Mouse (Mus musculus): ENCODE data around the gene Pknox2. TPM values are rescaled to one million over a fixed set of nuclear protein-coding genes. Genes with fewer than 3 reads are reported as not detected.
A peak's percentile ranks its signal among the peaks of the same experiment; 100 is the strongest.

The Pknox2 gene
- total RNA-seq, 2 experiments from 2014 or later, result 76.7 to 78.9 TPM

- no peak for DNase-seq (ENCODE audit: low spot score in 2 of 2)
- intact Hi-C loops (cut with DNase I), result no loop called here
These were observed 214.0 kb downstream of the Pknox2 start for GRCm38 (mm10) chr9:36932950-36933812.

- intact Hi-C loops (cut with DNase I), result no loop called here
- no peak for DNase-seq (ENCODE audit: low spot score in 2 of 2)
These were observed 215.6 kb downstream of the Pknox2 start for GRCm38 (mm10) chr9:36931657-36932056.

GRCm38 (mm10) chr9:36923753-36924152 lies 223.5 kb downstream of the Pknox2 start:
- intact Hi-C loops (cut with DNase I), result no loop called here

GRCm38 (mm10) chr9:36921718-36922415 lies 225.3 kb downstream of the Pknox2 start:
- no peak for DNase-seq (ENCODE audit: low spot score in 2 of 2)
- intact Hi-C loops (cut with DNase I), result no loop called here

More at GRCm38 (mm10) chr9:36923753-36924152, 223.5 kb downstream of the Pknox2 start:
- DNase-seq (ENCODE audit: low spot score in 2 of 2), result no peak

- DNase-seq (ENCODE audit: low spot score in 2 of 2), result no peak
- intact Hi-C loops (cut with DNase I), result loop anchor here (5.0 kb wide), 1 partner anchor 228 kb away; the partner anchor contains the start of gene Pknox2
These were observed 227.7 kb downstream of the Pknox2 start for GRCm38 (mm10) chr9:36919472-36919871.

- intact Hi-C loops (cut with DNase I), result loop anchor here (5.0 kb wide), 1 partner anchor 229 kb away; the partner anchor contains the start of gene Pknox2
- DNase-seq (ENCODE audit: low spot score in 2 of 2), result no peak
These were observed 228.6 kb downstream of the Pknox2 start for GRCm38 (mm10) chr9:36918582-36918981.

- intact Hi-C loops (cut with DNase I), result loop anchor here (2.0 to 5.0 kb wide), 2 partner anchors 52 to 230 kb away; partner anchors contain the start of gene Pknox2
- DNase-seq (ENCODE audit: low spot score in 2 of 2), result no peak
These were observed 230.3 kb downstream of the Pknox2 start for GRCm38 (mm10) chr9:36916915-36917314.

GRCm38 (mm10) chr9:36916362-36916761 lies 230.8 kb downstream of the Pknox2 start:
- intact Hi-C loops (cut with DNase I), result loop anchor here (2.0 to 5.0 kb wide), 2 partner anchors 52 to 231 kb away; partner anchors contain the start of gene Pknox2
- peak; percentile 88 to 94 for DNase-seq (ENCODE audit: low spot score in 2 of 2)

GRCm38 (mm10) chr9:36905452-36905851 lies 241.8 kb downstream of the Pknox2 start:
- intact Hi-C loops (cut with DNase I), result no loop called here
- no peak for DNase-seq (ENCODE audit: low spot score in 2 of 2)

GRCm38 (mm10) chr9:36900464-36900863 lies 246.7 kb downstream of the Pknox2 start:
- DNase-seq (ENCODE audit: low spot score in 2 of 2), result peak in 1 of 2 experiments; percentile 83
- intact Hi-C loops (cut with DNase I), result loop anchor here (1.0 kb wide), 1 partner anchor 44 kb away; no protein-coding TSS in a partner anchor

- intact Hi-C loops (cut with DNase I), result loop anchor here (5.0 kb wide), 2 partner anchors 249 to 314 kb away; partner anchors contain the start of gene Pknox2
- DNase-seq (ENCODE audit: low spot score in 2 of 2), result peak in 1 of 2 experiments; percentile 80
These were observed 248.6 kb downstream of the Pknox2 start for GRCm38 (mm10) chr9:36898560-36898959.

GRCm38 (mm10) chr9:36895009-36895693 lies 252.1 kb downstream of the Pknox2 start:
- peak; percentile 77 to 85 for DNase-seq (ENCODE audit: low spot score in 2 of 2)
- intact Hi-C loops (cut with DNase I), result loop anchor here (2.0 to 5.0 kb wide), 3 partner anchors 74 to 317 kb away; partner anchors contain the start of gene Pknox2

- no peak for DNase-seq (ENCODE audit: low spot score in 2 of 2)
- intact Hi-C loops (cut with DNase I), result loop anchor here (1.0 to 5.0 kb wide), 3 partner anchors 75 to 433 kb away; no protein-coding TSS in a partner anchor
These were observed 253.0 kb downstream of the Pknox2 start for GRCm38 (mm10) chr9:36894242-36894641.

- intact Hi-C loops (cut with DNase I), result loop anchor here (5.0 kb wide), 1 partner anchor 434 kb away; no protein-coding TSS in a partner anchor
These were observed 253.7 kb downstream of the Pknox2 start for GRCm38 (mm10) chr9:36893413-36893990.

GRCm38 (mm10) chr9:36890552-36890951 lies 256.7 kb downstream of the Pknox2 start:
- DNase-seq (ENCODE audit: low spot score in 2 of 2), result peak; percentile 51 to 60
- intact Hi-C loops (cut with DNase I), result loop anchor here (5.0 kb wide), 1 partner anchor 437 kb away; no protein-coding TSS in a partner anchor

More at GRCm38 (mm10) chr9:36893413-36893990, 253.7 kb downstream of the Pknox2 start:
- no peak for DNase-seq (ENCODE audit: low spot score in 2 of 2)

- intact Hi-C loops (cut with DNase I), result no loop called here
- DNase-seq (ENCODE audit: low spot score in 2 of 2), result no peak
These were observed 262.0 kb downstream of the Pknox2 start for GRCm38 (mm10) chr9:36885237-36885636.

- peak in 1 of 2 experiments; percentile 59 for DNase-seq (ENCODE audit: low spot score in 2 of 2)
- intact Hi-C loops (cut with DNase I), result loop anchor here (5.0 kb wide), 1 partner anchor 64 kb away; no protein-coding TSS in a partner anchor
These were observed 263.6 kb downstream of the Pknox2 start for GRCm38 (mm10) chr9:36883569-36883968.

- intact Hi-C loops (cut with DNase I), result loop anchor here (1.0 to 5.0 kb wide), 2 partner anchors 65 to 331 kb away; no protein-coding TSS in a partner anchor
- DNase-seq (ENCODE audit: low spot score in 2 of 2), result peak; percentile 53 to 92
These were observed 265.0 kb downstream of the Pknox2 start for GRCm38 (mm10) chr9:36882034-36882745.

All from left cerebral cortex, postnatal 25 days (tissue).